Mouse (Mus musculus) mammary gland, adult 2 months (tissue): ENCODE measurements around the gene Fam169a. TPM values are rescaled to one million over a fixed set of nuclear protein-coding genes. Genes with fewer than 3 reads are reported as not detected.

Experiments
- polyA plus RNA-seq: library from polyadenylated mRNA; depleted of rRNA; stranded (reverse); fragments of >200 nt; gene quantifications from 2 replicates; pipeline ENCODE4 v1.2.3, GENCODE M21; 2012; ENCODE audit warnings: low replicate concordance; rRNA removed

The Fam169a gene
- 0.04 TPM in 1 of 2 replicates, not detected in the other for polyA plus RNA-seq

DNA sequence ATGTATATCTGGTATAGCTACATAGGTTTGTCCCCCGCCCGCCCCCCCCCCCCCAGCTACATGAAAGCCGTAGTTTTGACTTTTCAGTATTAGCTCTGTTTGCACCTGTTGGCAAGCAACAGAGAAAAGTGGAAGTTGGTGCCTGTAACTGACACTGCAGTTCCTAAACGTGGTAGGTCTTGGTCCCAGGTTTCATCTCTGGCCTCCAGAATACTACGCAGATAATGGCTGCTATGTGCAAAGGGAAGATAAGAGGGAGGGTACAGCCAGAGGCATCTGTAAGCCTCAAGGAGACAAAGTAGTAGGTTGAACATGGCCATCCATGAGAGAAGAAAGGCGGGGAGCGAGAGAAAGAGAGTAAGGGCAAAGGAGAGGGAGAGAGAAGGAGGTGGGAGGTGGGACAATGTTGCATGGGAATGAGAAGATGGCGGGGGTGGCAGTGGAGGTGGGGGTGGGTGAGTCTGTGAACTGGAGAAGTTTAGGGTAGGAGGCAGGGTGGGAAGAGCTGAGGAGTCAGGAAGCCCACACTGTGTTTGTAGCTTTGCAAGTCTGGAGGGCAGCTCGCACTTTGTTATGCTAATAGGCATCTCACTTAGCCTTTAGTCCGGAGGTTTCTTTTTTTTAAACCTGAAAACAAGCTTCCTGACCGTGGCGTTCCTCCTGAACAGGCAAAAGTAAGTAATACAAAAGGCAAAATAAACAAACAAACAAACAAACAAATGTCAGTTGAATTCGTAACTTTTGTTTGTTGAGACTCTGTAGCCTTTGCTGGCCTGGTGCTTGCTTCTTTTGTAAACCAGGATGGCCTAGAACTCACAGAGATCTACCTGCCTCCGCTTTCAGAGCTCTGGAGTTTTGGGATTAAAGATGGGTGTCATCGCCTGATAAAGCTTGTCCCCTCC is at the start of gene Fam169a:
Fam169a (plus strand) TSS at position 638 of the 902 bp plus-strand sequence.

DNA sequence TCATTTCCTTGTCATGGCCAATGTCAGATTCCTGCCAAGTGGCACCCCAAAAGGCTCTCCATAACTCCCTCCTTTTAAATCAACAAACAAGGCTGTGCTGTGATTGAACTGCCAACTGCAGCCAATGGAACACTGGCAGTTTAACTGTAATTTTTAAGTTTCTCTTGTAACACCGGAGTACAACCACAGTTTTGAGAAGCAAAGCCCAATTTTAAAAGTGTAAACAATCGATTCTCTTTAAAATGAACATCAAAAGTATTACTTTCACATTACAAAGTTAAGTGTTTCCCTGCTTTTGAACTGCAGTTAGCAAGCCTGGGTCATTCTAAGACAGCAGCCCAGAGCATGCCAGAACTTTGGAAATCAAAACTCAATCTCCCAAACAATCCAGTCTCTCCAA is 32.8 kb upstream of the Fam169a start, which contains the start of gene 1700029F12Rik:
1700029F12Rik (minus strand) TSS at position 101 of the 400 bp plus-strand sequence.

GRCm38 (mm10) chr13:97099187-97099852 is 32.2 kb downstream of the Fam169a start, which contains the start of gene Gm6169:
Gene Gm6169 (minus strand): TSS chr13:97099237.

DNA sequence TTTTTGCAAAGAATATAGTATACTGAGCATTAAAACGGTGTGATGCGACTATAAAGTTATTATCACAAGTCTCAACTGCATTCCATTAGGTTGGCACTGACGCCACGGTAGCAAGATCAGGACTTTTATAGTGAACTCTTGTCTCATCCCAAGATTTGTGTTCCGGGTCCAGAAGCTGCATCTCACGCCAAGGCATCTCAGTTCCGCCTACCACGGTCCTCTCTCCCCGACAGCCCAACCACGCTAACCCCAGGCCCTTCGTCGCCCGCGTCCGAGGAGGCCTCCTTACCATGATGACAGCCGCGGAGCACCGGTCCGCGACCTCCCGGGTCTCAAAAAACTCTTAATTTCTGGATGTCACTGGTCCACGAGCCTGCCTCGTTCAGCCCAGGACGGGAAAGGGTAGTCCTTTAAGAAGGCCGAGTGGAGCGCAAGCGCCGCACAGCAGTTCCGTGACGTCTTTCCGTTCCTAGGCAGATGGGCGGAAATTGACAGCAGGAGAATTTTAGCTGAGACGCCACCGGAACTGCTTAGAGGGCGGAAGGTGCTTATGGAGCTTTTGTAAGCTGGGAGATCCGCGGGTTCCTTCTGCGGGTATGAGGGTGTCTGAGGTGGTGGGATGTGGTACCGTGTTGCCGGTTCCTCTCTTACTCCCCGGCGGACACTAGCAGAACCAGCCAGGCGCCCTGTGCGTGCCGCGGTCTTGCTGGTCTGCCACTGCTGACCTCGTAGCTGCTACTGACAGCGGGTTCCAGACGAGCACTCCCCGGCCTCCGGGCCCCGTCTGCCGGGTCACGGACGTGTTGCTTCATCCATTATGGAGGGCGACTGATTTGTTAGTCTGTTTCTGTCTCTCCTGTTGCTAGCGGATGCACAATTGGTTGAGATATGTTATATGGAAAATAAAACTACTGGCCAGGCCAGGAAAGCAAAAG is 70.6 kb downstream of the Fam169a start, which contains the start of the genes Gfm2 and Nsa2:
Gfm2 (plus strand) TSS at position 472 of the 935 bp plus-strand sequence.
Nsa2 (minus strand) TSS at position 472 of the 935 bp plus-strand sequence.

Other genes with a start within 250 kb of the Fam169a start
- 1.3 and 1.9 TPM in 2 replicates for gene Gcnt4, start 142.6 kb upstream of the Fam169a start, polyA plus RNA-seq
- not detected in 2 replicates for gene 1700029F12Rik, start 32.9 kb upstream of the Fam169a start, polyA plus RNA-seq
- gene Gm6169, start 32.0 kb downstream of the Fam169a start, polyA plus RNA-seq, result 1.2 and 8.4 TPM in 2 replicates
- 20.3 and 29.2 TPM in 2 replicates for gene Gfm2, start 70.7 kb downstream of the Fam169a start, polyA plus RNA-seq
- gene Nsa2, start 70.7 kb downstream of the Fam169a start, polyA plus RNA-seq, result 15.7 and 31.2 TPM in 2 replicates
- 59.4 and 137 TPM in 2 replicates for gene Hexb, start 131.1 kb downstream of the Fam169a start, polyA plus RNA-seq
- 10.0 and 10.5 TPM in 2 replicates for gene Enc1, start 173.8 kb downstream of the Fam169a start, polyA plus RNA-seq